Mouse (Mus musculus) testis, adult 2 months (tissue): ENCODE data around the gene Klf12.

Experiments
- CTCF ChIP-seq: fragments of 200-500 bp; IDR thresholded peaks from 2 replicates; pipeline ENCODE4 v1.5.1; 2012; ENCODE audit warnings: low read depth, mild to moderate bottlenecking, inconsistent platforms, low read length, moderate library complexity; ENCODE audit not compliant: control insufficient read depth, insufficient read depth, insufficient replicate concordance
- POLR2A ChIP-seq: fragments of 200-500 bp; IDR thresholded peaks from 2 replicates; pipeline ENCODE4 v1.6.1; 2012; ENCODE audit warnings: low read depth, mild to moderate bottlenecking, inconsistent platforms, low read length, moderate library complexity; ENCODE audit not compliant: control insufficient read depth

DNA sequence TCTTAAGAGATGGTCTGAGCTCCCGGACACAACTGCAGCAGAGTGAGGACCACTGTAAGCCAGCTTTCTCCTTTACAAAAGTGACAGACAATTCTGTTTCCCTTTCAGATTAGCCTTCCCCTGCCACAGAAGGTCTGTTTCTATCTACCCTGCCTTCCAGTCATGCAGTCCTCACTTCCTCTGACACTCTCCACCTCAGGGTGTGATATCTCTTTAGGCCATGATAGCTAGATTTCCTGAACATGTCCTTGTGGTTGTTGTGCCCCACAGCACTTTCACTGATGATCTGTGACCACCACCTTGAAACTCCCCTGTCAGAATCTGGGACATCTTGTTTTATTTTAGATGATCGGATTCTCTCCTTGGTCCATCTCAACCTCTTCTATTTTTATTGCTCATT lies 437.0 kb downstream of the Klf12 start:
- TF ChIP-seq CTCF (no peak), POLR2A (no peak)
